Mouse (Mus musculus) monocyte, adult 5-6 weeks (primary cell): ENCODE measurements around the gene Taz. TPM values are rescaled to one million over a fixed set of nuclear protein-coding genes. Genes with fewer than 3 reads are reported as not detected.

Experiments used
- total RNA-seq: library from RNA; stranded (forward); fragments of 200-1000, 200-491, 200-594 nt; gene quantifications from 3 replicates; pipeline ENCODE4 v1.2.3, GENCODE M21; 2017

Taz gene
- total RNA-seq, 1 experiment from 2014 or later, result 59.4 TPM

Other genes with a start within 250 kb of the Taz start
- not detected in 3 replicates for gene Opn1mw, start 154.4 kb upstream of the Taz start, total RNA-seq
- gene Mecp2, start 146.5 kb upstream of the Taz start, total RNA-seq, result 22.6 to 35.0 TPM (median 27.3 TPM) in 3 replicates
- not detected in 3 replicates for gene Tex28, start 114.1 kb upstream of the Taz start, total RNA-seq
- not detected in 3 replicates for gene Tktl1, start 104.7 kb upstream of the Taz start, total RNA-seq
- gene Flna, start 32.1 kb upstream of the Taz start, total RNA-seq, result 2,023 to 2,748 TPM (median 2,149 TPM) in 3 replicates
- gene Emd, start 27.2 kb upstream of the Taz start, total RNA-seq, result 85.3 to 98.0 TPM (median 91.4 TPM) in 3 replicates
- 1,229 to 1,534 TPM (median 1,358 TPM) in 3 replicates for gene Rpl10, start 11.1 kb upstream of the Taz start, total RNA-seq
- 46.0 to 56.4 TPM (median 56.0 TPM) in 3 replicates for gene Dnase1l1, start 425 bp downstream of the Taz start, total RNA-seq
- gene Atp6ap1, start 15.2 kb downstream of the Taz start, total RNA-seq, result 286 to 398 TPM (median 345 TPM) in 3 replicates
- gene Gdi1, start 23.1 kb downstream of the Taz start, total RNA-seq, result 87.9 to 106 TPM (median 93.3 TPM) in 3 replicates
- 83.1 to 120 TPM (median 87.7 TPM) in 3 replicates for gene Fam50a, start 31.1 kb downstream of the Taz start, total RNA-seq
- gene Plxna3, start 47.2 kb downstream of the Taz start, total RNA-seq, result 0.19 to 0.78 TPM (median 0.21 TPM) in 3 replicates
- gene Lage3, start 71.7 kb downstream of the Taz start, total RNA-seq, result 6.7 to 12.1 TPM (median 11.1 TPM) in 3 replicates
- gene Ubl4a, start 91.3 kb downstream of the Taz start, total RNA-seq, result 3.6 to 12.2 TPM (median 10.0 TPM) in 3 replicates
- gene Slc10a3, start 91.4 kb downstream of the Taz start, total RNA-seq, result 11.6 to 17.2 TPM (median 13.4 TPM) in 3 replicates
- 10.5 to 15.7 TPM (median 12.8 TPM) in 3 replicates for gene Fam3a, start 111.4 kb downstream of the Taz start, total RNA-seq
- gene Ikbkg, start 111.4 kb downstream of the Taz start, total RNA-seq, result 26.2 to 51.9 TPM (median 31.9 TPM) in 3 replicates
- gene G6pdx, start 147.3 kb downstream of the Taz start, total RNA-seq, result 120 to 126 TPM (median 124 TPM) in 3 replicates
- not detected in 3 replicates for gene Gm6880, start 199.5 kb downstream of the Taz start, total RNA-seq